Mouse (Mus musculus): ENCODE data around the gene Dhx29. TPM values are rescaled to one million over a fixed set of nuclear protein-coding genes. Genes with fewer than 3 reads are reported as not detected.

The Dhx29 gene
- total RNA-seq, 2 experiments from 2014 or later, result 31.7 to 33.1 TPM

Other genes starting within 250 kb of the Dhx29 start
- gene Plpp1, start 126.7 kb upstream of the Dhx29 start, total RNA-seq (2021), result 10 to 100 TPM; 32.1 to 32.9 TPM
- 10 to 100 TPM; 44.1 to 47.5 TPM for gene Mtrex, start 56 bp upstream of the Dhx29 start, total RNA-seq (2021)
- 1 to 10 TPM in 1 of 2 experiments, under 1 TPM in 1; 0.76 to 1.3 TPM for gene Ccno, start 60.3 kb downstream of the Dhx29 start, total RNA-seq (2021)
- under 1 TPM; 0.28 to 0.62 TPM for gene Mcidas, start 66.4 kb downstream of the Dhx29 start, total RNA-seq (2021)
- gene Cdc20b, start 107.7 kb downstream of the Dhx29 start, total RNA-seq (2021), result 1 to 10 TPM in 1 of 2 experiments, under 1 TPM in 1; 0.83 to 1.0 TPM
- gene Gpx8, start 119.0 kb downstream of the Dhx29 start, total RNA-seq (2021), result 10 to 100 TPM; 15.7 to 17.5 TPM
- not detected for gene Gzma, start 173.5 kb downstream of the Dhx29 start, total RNA-seq (2021)